Mouse (Mus musculus): Measurements from ENCODE around the gene Hapln3.

DNA sequence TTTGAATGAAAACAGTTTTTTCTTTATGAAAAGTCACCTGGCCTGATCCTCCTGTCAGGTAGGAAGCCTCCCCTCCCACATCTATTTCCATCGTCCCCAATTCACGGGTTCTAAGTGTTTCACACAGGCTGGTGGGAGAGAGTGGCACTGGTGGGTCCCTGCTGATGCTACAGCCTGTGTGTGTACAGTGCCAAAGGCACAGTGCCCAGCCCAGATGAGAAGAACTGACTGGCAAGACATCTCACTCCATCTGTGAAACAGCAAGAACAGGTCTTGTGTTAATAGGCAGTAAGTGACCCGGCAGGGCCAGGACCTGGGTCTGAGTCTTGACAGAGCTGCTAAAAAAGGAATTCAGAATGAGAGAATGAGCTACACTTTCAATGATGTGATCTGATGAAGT, 51.6 kb downstream of the Hapln3 start:
- no peak for TF ChIP-seq CTCF (IDR thresholded peaks at IDR 0.05; ENCODE audit: control insufficient read depth, insufficient read depth, low read length)
- no peak for TF ChIP-seq POLR2A (IDR thresholded peaks at IDR 0.05; ENCODE audit: borderline replicate concordance, control insufficient read depth, low read depth, low read length)

Measured in bone marrow, adult 2 months (tissue).